Comparison of ENCODE assay signal across 8 mouse cellular contexts in the genomic region with DNA sequence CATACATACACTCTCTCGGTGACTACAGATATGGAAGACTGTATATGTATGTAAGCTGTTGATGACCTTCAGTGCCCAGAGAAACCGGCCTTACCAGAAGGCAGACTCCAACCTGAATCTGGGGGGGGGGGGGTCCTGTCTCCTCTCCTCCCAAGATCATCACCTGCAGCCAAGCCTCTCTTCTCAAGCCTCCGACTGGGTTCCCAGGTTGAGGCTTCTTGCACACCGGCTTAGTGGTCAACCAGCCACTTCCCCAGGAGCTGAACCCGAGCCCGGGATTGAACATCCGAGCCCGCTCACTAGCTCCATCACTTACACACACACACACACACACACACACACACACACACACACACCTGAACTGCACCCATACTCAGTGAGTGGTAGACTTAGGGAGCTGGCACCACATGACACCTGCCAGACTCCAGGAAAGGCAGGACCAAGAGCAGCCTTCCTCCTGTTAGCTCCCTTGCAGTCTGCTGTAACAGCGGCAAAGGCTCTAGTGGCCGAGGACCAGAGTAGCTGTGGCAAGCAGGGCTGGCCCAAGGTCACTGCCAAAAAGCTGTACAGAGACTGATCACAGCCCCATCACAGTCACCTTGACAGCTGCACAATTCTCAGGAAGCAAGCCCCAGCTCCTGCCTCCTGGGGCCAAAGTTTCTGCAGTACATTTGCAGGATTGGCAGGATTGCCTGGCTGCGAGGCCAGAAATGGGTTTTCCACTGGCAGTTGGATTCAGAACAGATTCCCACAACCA. TPM values are rescaled to one million over a fixed set of nuclear protein-coding genes. Genes with fewer than 3 reads are reported as not detected.
DNase-seq lines count a peak whose midpoint lies in the region; ATAC-seq lines count a peak whose summit lies in the region.

No protein-coding gene starts in this region.

- H3K36me3 ChIP-seq in hindbrain, embryonic 13.5 days, result peaks cover 4% of the 10 kb centered on the region; the same call in 1 of the 2 replicates
- peaks cover 6% of the 10 kb centered on the region; the same call in 1 of the 2 replicates for H3K36me3 ChIP-seq in midbrain, embryonic 12.5 days

- peak overlapping the region; percentile 58 for H3K4me3 ChIP-seq in hindbrain, embryonic 13.5 days
- peak overlapping the region; percentile 52 for H3K4me3 ChIP-seq in midbrain, embryonic 12.5 days

- peak overlapping the region; percentile 97 for H3K27ac ChIP-seq in hindbrain, embryonic 13.5 days
- H3K27ac ChIP-seq in midbrain, embryonic 12.5 days (replicated peaks), result peak overlapping the region; percentile 94

- DNase-seq in NIH3T3 (ENCODE audit: low read depth), result peak; percentile 38
- peak; percentile 64 to 69 for DNase-seq in cerebellum, adult 18-20 months
- DNase-seq in frontal cortex, postnatal 36 days (ENCODE audit: low spot score in 2 of 2), result peak; percentile 43 to 48
- peak; percentile 30 to 49 for DNase-seq in left cerebral cortex, postnatal 14 days (ENCODE audit: low spot score in 2 of 2)
- DNase-seq in ovary, postnatal 10 days (ENCODE audit: low spot score), result no peak

- ATAC-seq in hindbrain, embryonic 13.5 days (ENCODE audit: low FRiP score), result peak; percentile 50
- ATAC-seq in midbrain, embryonic 12.5 days (ENCODE audit: low FRiP score, low read depth), result peak; percentile 34; the same call in 1 of the 2 replicates
- ATAC-seq in erythroid progenitor cell, adult 5-6 weeks (replicated peaks; ENCODE audit: low FRiP score, poor library complexity, severe bottlenecking), result no peak

- H3K9ac ChIP-seq in hindbrain, embryonic 13.5 days, result peak overlapping the region; percentile 93
- peak overlapping the region; percentile 71 for H3K9ac ChIP-seq in midbrain, embryonic 12.5 days (replicated peaks)

- intact Hi-C loops in left cerebral cortex, postnatal 14 days (cut with DNase I), result no loop called here

- 19% methylated on average over 10 of the region's 11 CpGs for WGBS in hindbrain, embryonic 13.5 days
- WGBS in midbrain, embryonic 12.5 days, result 19% methylated on average over 11 of the region's 11 CpGs

- peak overlapping the region; percentile 69 for H3K4me2 ChIP-seq in hindbrain, embryonic 13.5 days
- H3K4me2 ChIP-seq in midbrain, embryonic 12.5 days (replicated peaks), result peak overlapping the region; percentile 67

- H3K4me1 ChIP-seq in hindbrain, embryonic 13.5 days (replicated peaks), result peaks cover 36% of the 10 kb centered on the region
- peaks cover 29% of the 10 kb centered on the region for H3K4me1 ChIP-seq in midbrain, embryonic 12.5 days

- H3K27me3 ChIP-seq in hindbrain, embryonic 13.5 days, result no peaks in the 10 kb centered on the region
- H3K27me3 ChIP-seq in midbrain, embryonic 12.5 days, result no peaks in the 10 kb centered on the region

- no peaks in the 10 kb centered on the region for H3K9me3 ChIP-seq in hindbrain, embryonic 13.5 days
- no peaks in the 10 kb centered on the region for H3K9me3 ChIP-seq in midbrain, embryonic 12.5 days

RNA-seq across cellular contexts. Expression of a gene that starts 42.6 kb away (rescaled TPM):
- 35.1 and 35.8 TPM in 2 replicates for polyA plus RNA-seq in hindbrain, embryonic 13.5 days (2015; fragmentation: Nextera tagmentation; extraction: Ambion mirVana)
- 10 to 100 TPM; 42.6 to 49.5 TPM for total RNA-seq in left cerebral cortex, postnatal 14 days (2021)
- polyA plus RNA-seq in midbrain, embryonic 12.5 days (2016; fragmentation: Nextera tagmentation; extraction: Ambion mirVana), result 35.2 and 35.6 TPM in 2 replicates
- total RNA-seq in erythroid progenitor cell, adult 5-6 weeks (2015; ENCODE audit: low replicate concordance), result 2.2 and 6.7 TPM in 2 replicates
- total RNA-seq in erythroid progenitor cell, adult 5-6 weeks (2017; ENCODE audit: low replicate concordance), result 0.39 and 0.76 TPM in 2 replicates

RNA-seq across cellular contexts. Expression of a gene that starts 54.2 kb away (rescaled TPM):
- 13.9 and 14.5 TPM in 2 replicates for polyA plus RNA-seq in hindbrain, embryonic 13.5 days (2015; fragmentation: Nextera tagmentation; extraction: Ambion mirVana)
- 10 to 100 TPM; 41.0 to 42.8 TPM for total RNA-seq in left cerebral cortex, postnatal 14 days (2021)
- 10.5 and 12.8 TPM in 2 replicates for polyA plus RNA-seq in midbrain, embryonic 12.5 days (2016; fragmentation: Nextera tagmentation; extraction: Ambion mirVana)
- 9.6 and 15.5 TPM in 2 replicates for total RNA-seq in erythroid progenitor cell, adult 5-6 weeks (2015; ENCODE audit: low replicate concordance)
- total RNA-seq in erythroid progenitor cell, adult 5-6 weeks (2017; ENCODE audit: low replicate concordance), result 9.1 and 19.9 TPM in 2 replicates

Comparison
In these comparisons a context has a peak if more than half of its experiments do, and no peak if none do; other contexts are left out.
1. RNA of a gene that starts 42.6 kb away (total RNA-seq): 42.6 to 49.5 TPM in left cerebral cortex, postnatal 14 days; 0.39 to 6.7 TPM in erythroid progenitor cell, adult 5-6 weeks; every median in the first group is over 4 times any median in the second.